Mouse (Mus musculus) bone marrow, adult 2 months (tissue): ENCODE measurements at regions not wholly inside any gene's neighbourhood (a gene's known extent, or its start where the extent isn't known, plus 50 kb on each side); places are given as distances from the start of the nearest gene placed in this dataset.

Experiments
- H3K27ac ChIP-seq: fragments of 200-500 bp; 2 replicates; pipeline ENCODE4 v1.5.1; 2012; ENCODE audit warnings: low read depth, mild to moderate bottlenecking, control low read depth, inconsistent platforms, low read length; ENCODE audit not compliant: control insufficient read depth, poor library complexity, insufficient read depth
- H3K4me1 ChIP-seq: fragments of 200-500 bp; 2 replicates; pipeline ENCODE4 v1.6.1; 2011; ENCODE audit warnings: low read length; ENCODE audit not compliant: control insufficient read depth, insufficient read depth
- H3K4me3 ChIP-seq: fragments of 200-500 bp; replicated peaks from 2 replicates; pipeline ENCODE3; 2011; ENCODE audit warnings: mild to moderate bottlenecking, low read depth, low read length, control low read depth; ENCODE audit not compliant: control insufficient read depth
- CTCF ChIP-seq: fragments of 200-500 bp; IDR thresholded peaks from 2 replicates; pipeline ENCODE4 v1.5.1; 2011; ENCODE audit warnings: low read length, control low read depth; ENCODE audit not compliant: control insufficient read depth, insufficient read depth
- POLR2A ChIP-seq: fragments of 200-500 bp; IDR thresholded peaks from 2 replicates; pipeline ENCODE4 v1.6.1; 2011; ENCODE audit warnings: low read depth, mild to moderate bottlenecking, control low read depth, low read length, borderline replicate concordance; ENCODE audit not compliant: control insufficient read depth
- WGBS: fragments of 180-500 bp; shearing (Covaris S2); methylation state at CpG from one replicate; pipeline ENCODE4 v1.1.7; 2018; 5-methylcytosine and 5-hydroxymethylcytosine counted together

DNA sequence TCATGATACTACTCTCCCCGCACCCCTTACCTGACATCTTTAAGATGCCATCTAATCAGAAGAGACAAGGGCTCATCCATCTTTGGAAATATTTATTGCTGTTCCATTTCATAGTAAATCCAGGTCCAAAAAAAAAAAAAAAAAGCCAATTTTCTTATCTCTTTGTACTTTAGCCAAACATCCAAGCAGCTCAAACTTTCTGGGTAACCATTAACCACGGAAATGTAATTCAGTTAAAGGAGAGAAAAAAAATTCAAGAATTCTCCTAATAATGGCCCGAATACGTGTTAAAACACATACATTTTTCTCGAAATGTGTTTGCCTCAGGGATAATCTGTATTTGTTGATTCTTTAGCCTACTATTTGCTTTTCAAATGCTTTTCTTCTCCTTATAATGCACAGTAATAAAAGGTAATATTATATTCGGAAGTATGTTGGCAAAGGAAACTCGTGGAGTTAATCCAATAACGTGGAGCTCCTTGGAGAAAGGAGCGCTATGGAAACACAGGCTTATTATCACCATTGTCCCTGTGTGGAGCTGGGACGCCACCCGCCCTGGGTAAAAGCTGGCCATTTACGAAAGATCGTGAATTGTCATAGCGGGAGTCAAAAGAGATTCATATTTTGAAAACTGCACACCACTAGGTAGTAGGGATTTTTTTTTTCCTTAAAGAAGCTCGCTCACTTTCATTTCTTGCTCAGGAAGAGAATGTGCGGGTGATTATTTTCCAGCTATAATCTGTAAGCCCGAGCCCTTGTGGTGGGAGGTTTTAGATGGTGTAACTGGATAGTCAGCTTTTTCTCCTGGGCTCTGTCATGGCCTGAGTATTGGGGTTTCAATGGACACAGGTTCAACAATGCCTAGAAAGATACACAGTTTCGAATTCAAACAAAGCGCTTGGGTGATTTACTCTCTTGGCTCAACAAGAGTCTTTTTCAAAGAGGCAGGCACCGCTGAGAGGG is 108.4 kb upstream of the Psmd7 start:
- 78% methylated on average over 20 of the region's 20 CpGs for WGBS
- TF ChIP-seq CTCF (no peak), POLR2A (no peak)
- H3K4me1 ChIP-seq = no peaks in the 10 kb centered on the region; the same call in 1 of the 2 replicates
- H3K27ac ChIP-seq = no peak overlapping the region
- no peak overlapping the region for H3K4me3 ChIP-seq

DNA sequence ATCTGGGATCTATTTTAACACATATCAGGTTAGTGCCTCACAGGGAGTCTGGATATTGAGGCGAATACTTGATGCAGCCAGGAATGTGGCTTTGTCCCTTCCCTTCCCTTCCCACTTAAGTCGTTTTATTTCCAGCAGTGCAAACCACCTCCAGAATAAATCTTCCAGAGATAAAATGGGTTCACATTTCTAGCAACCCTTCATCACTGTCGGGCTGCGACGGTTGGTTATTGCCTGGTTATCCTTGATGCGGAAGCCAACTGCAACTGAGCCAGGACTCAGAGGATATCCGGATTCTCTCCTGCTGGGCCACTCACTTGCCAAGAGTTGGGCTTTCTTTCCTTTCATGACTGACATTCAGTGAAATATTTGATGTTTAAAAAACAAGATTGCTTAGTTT is 111.0 kb upstream of the Psmd7 start:
- H3K4me3 ChIP-seq = no peak overlapping the region
- no peaks in the 10 kb centered on the region; the same call in 1 of the 2 replicates for H3K4me1 ChIP-seq
- WGBS = 72% methylated on average over 7 of the region's 7 CpGs
- TF ChIP-seq POLR2A (no peak), CTCF (no peak)
- no peak overlapping the region for H3K27ac ChIP-seq

DNA sequence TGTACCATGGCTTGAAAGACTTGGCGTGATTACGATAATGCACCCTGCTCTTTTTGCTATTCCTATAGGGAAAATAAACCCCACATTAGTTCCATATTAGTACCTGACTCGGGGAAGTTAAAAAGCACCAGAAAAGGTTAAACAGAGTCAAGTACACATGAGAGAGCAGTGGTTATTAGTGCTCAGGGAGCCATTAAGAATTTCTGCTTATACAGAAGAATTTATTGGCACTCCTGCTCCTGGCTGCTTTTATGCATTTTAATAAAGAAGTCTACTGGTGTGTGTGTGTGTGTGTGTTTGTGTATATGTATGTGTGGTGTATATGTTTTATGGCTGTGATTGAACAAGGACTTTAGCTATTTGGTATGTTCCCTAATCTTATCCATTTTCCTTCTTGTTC is 111.5 kb upstream of the Psmd7 start:
- WGBS = 76% methylated on average over 3 of the region's 3 CpGs
- no peak overlapping the region for H3K27ac ChIP-seq
- H3K4me1 ChIP-seq = no peaks in the 10 kb centered on the region; the same call in 1 of the 2 replicates
- no peak for TF ChIP-seq CTCF
- no peak for TF ChIP-seq POLR2A
- no peak overlapping the region for H3K4me3 ChIP-seq

DNA sequence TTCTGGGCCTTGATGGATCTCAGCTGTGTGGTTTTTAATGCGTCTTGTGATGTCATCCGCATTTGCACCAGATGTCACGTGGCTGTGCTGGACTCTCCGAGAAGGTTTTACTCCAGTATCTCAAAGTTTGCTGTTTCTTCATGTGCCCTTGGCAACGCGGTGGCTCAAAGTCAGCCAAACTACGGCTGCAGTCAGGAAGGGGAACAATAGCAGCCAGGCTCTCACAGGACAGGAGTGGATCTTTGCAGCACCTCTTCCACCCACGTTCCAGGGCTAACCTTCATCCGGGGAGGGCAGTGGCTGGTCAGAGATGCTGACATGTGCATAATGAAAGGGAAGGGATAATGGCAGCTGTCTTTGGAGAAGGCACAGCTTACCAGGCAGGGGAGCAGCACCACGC is 127.6 kb upstream of the Psmd7 start:
- TF ChIP-seq POLR2A (no peak), CTCF (no peak)
- Histone ChIP-seq H3K27ac (no peak overlapping the region), H3K4me1 (no peaks in the 10 kb centered on the region), H3K4me3 (no peak overlapping the region)
- WGBS = 81% methylated on average over 10 of the region's 10 CpGs

DNA sequence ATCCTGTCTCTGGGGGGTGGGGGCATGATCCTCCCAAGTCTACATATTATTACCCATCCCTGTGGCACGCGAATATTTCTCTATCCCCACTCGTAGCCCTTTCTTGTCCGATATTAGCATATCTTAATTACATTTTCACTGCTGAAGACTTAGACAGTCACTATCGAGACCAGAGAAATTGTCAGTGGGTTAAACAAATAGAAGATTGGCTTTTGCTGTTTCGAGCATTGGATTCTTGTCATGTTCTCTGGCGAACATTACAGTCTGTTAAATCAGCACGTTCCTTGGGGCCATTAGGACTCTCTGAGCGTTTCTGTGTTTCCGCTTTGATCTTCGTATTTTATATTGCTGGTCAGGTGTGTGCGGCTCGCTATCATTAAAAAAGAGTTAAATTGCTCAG is 129.6 kb upstream of the Psmd7 start:
- WGBS = 89% methylated on average over 13 of the region's 13 CpGs
- Histone ChIP-seq H3K4me1 (no peaks in the 10 kb centered on the region), H3K4me3 (no peak overlapping the region), H3K27ac (no peak overlapping the region)
- TF ChIP-seq POLR2A = no peak
- no peak for TF ChIP-seq CTCF

DNA sequence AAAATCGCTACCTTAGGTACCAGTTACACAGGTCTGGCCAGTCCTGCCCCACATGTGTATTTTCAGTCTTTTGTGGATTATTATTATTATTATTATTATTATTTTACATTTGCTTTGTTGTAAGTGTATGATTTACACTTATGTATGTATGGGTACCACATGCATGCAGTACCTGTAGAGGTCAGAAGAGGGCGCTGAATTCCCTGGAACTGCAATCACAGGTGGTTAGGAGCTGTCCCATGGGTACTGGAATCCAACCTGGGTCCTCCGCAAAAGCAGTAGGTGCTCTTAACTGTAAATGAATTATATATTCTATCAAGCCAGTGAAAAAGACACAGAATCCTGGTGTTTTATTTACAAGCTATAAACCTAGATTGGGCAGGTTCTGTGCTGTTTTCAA is 131.4 kb upstream of the Psmd7 start:
- Histone ChIP-seq H3K4me3 (no peak overlapping the region), H3K27ac (no peak overlapping the region), H3K4me1 (no peaks in the 10 kb centered on the region)
- TF ChIP-seq CTCF = no peak
- TF ChIP-seq POLR2A = no peak
- WGBS = 65% methylated on average over 3 of the region's 3 CpGs

DNA sequence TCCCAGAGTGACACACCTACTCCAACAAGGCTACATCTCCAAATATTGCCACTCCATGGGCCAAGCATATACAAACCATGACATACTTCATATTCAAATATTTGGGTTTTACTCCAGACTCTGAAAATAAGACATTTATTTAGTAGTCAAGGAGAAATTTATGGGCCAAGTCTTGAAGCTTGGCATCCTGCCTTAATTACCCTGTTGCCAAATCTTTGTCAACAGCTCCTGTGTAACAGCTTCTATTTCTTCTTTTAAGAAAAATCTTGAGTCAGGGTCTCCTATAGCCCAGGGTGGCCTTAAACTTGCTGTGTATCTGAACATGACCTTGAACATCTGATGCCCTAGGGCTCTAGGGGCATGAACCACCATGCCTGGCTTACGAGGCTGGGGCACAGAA is 138.5 kb upstream of the Psmd7 start:
- no peak overlapping the region for H3K4me3 ChIP-seq
- H3K27ac ChIP-seq = no peak overlapping the region
- no peaks in the 10 kb centered on the region for H3K4me1 ChIP-seq
- TF ChIP-seq CTCF (no peak), POLR2A (no peak)
- WGBS = 80% methylated on average over 1 of the region's 1 CpGs

DNA sequence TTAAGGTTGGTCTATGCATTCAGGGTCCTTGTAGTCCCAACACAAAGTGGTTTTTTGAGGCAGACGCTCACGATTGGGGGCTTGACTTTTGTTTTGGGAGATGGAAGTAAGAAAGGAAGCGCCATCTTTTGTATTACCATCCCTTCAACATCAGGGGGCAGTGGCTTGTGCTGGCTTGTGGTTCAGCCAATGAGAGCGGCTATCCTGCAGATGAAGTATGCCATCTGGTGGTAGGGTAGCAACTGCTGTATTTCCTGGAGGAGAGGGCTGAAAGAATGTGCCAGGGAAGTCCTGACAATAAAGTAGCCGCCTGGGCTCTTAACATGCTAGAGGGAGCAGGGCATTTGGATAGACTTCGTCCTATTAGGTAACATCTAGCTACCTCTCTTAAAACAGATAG is 139.0 kb upstream of the Psmd7 start:
- TF ChIP-seq CTCF (no peak), POLR2A (no peak)
- no peak overlapping the region for H3K4me3 ChIP-seq
- 91% methylated on average over 6 of the region's 6 CpGs for WGBS
- H3K4me1 ChIP-seq = no peaks in the 10 kb centered on the region
- H3K27ac ChIP-seq = no peak overlapping the region

DNA sequence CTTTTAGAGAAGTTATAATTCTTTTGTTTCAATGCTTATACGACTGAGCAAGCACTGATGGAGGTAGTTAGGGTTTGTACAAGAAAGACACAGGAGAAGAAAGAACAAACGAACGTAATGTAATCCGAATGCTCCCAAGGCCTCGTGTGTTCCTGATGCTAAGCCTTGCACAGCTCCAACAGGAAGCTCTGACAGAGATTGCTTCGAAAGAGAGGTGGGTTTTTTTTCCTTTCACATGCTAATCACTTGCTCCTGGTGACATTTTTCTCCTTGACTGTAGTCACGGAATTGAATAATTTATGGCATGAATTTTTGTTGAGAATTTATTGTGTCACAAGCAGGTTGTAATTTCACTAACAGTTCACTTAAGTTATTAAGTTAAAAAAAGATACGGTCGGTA is 150.8 kb upstream of the Psmd7 start:
- TF ChIP-seq CTCF (no peak), POLR2A (no peak)
- no peak overlapping the region for H3K27ac ChIP-seq
- 70% methylated on average over 9 of the region's 9 CpGs for WGBS
- H3K4me3 ChIP-seq = no peak overlapping the region
- no peaks in the 10 kb centered on the region for H3K4me1 ChIP-seq
